Mouse (Mus musculus): ENCODE measurements around the gene Myo9b. TPM values are rescaled to one million over a fixed set of nuclear protein-coding genes. Genes with fewer than 3 reads are reported as not detected.
"Not testable (repeated sequence)": the region's sequence is repeated elsewhere in the genome, so short reads cannot be mapped to it uniquely, and the experiment has no call there.

Gene Myo9b
- total RNA-seq (2014; fragmentation: Nextera tagmentation) (35.5 and 51.5 TPM in 2 replicates), total RNA-seq (2017) (34.8 and 38.6 TPM in 2 replicates)

- ATAC-seq (replicated peaks; ENCODE audit: poor library complexity, severe bottlenecking), result peak; percentile 91
Observed at GRCm38 (mm10) chr8:71272286-71273150, at the start of gene Myo9b, which contains the start of gene Haus8. Gene Myo9b (plus strand): TSS chr8:71272714. Gene Haus8 (minus strand): TSS chr8:71272934.

- peak; percentile 55; the same call in 1 of the 2 replicates for ATAC-seq (replicated peaks; ENCODE audit: poor library complexity, severe bottlenecking)
Observed at GRCm38 (mm10) chr8:71224560-71224959, 48.0 kb upstream of the Myo9b start.

- no peak for ATAC-seq (replicated peaks; ENCODE audit: poor library complexity, severe bottlenecking)
Observed at GRCm38 (mm10) chr8:71242757-71243156, 29.8 kb upstream of the Myo9b start.

GRCm38 (mm10) chr8:71248203-71248602, 24.3 kb upstream of the Myo9b start:
- peak; percentile 83 for ATAC-seq (replicated peaks; ENCODE audit: poor library complexity, severe bottlenecking)

GRCm38 (mm10) chr8:71256545-71257232, 15.8 kb upstream of the Myo9b start:
- ATAC-seq (replicated peaks; ENCODE audit: poor library complexity, severe bottlenecking), result no peak

- ATAC-seq (replicated peaks; ENCODE audit: poor library complexity, severe bottlenecking), result peak; percentile 9; the same call in 1 of the 2 replicates
Observed at GRCm38 (mm10) chr8:71261234-71261633, 11.3 kb upstream of the Myo9b start.

- ATAC-seq (replicated peaks; ENCODE audit: poor library complexity, severe bottlenecking), result no peak
Observed at GRCm38 (mm10) chr8:71267690-71268089, 4.8 kb upstream of the Myo9b start.

GRCm38 (mm10) chr8:71268286-71268685, 4.2 kb upstream of the Myo9b start:
- not testable (repeated sequence) for ATAC-seq (replicated peaks; ENCODE audit: poor library complexity, severe bottlenecking)

- no peak for ATAC-seq (replicated peaks; ENCODE audit: poor library complexity, severe bottlenecking)
Observed at GRCm38 (mm10) chr8:71271630-71272029, 884 bp upstream of the Myo9b start.

GRCm38 (mm10) chr8:71273151-71273510, 617 bp downstream of the Myo9b start:
- peak; percentile 31; the same call in 1 of the 2 replicates for ATAC-seq (replicated peaks; ENCODE audit: poor library complexity, severe bottlenecking)

- ATAC-seq (replicated peaks; ENCODE audit: poor library complexity, severe bottlenecking), result no peak
Observed at GRCm38 (mm10) chr8:71274478-71274877, 2.0 kb downstream of the Myo9b start.

- no peak for ATAC-seq (replicated peaks; ENCODE audit: poor library complexity, severe bottlenecking)
Observed at GRCm38 (mm10) chr8:71276166-71276565, 3.7 kb downstream of the Myo9b start.

- ATAC-seq (replicated peaks; ENCODE audit: poor library complexity, severe bottlenecking), result not testable (repeated sequence)
Observed at GRCm38 (mm10) chr8:71279409-71279808, 6.9 kb downstream of the Myo9b start.

- not testable (repeated sequence) for ATAC-seq (replicated peaks; ENCODE audit: poor library complexity, severe bottlenecking)
Observed at GRCm38 (mm10) chr8:71281731-71282130, 9.2 kb downstream of the Myo9b start.

GRCm38 (mm10) chr8:71282621-71283020, 10.1 kb downstream of the Myo9b start:
- ATAC-seq (replicated peaks; ENCODE audit: poor library complexity, severe bottlenecking), result no peak

- peak; percentile 93 for ATAC-seq (replicated peaks; ENCODE audit: poor library complexity, severe bottlenecking)
Observed at GRCm38 (mm10) chr8:71286223-71286622, 13.7 kb downstream of the Myo9b start.

- 0 out of 2 replicates have a peak, but pooled peaks have one; percentile 14 for ATAC-seq (replicated peaks; ENCODE audit: poor library complexity, severe bottlenecking)
Observed at GRCm38 (mm10) chr8:71288441-71288949, 16.0 kb downstream of the Myo9b start.

GRCm38 (mm10) chr8:71289098-71289497, 16.6 kb downstream of the Myo9b start:
- ATAC-seq (replicated peaks; ENCODE audit: poor library complexity, severe bottlenecking), result peak; percentile 14; the same call in 1 of the 2 replicates

- ATAC-seq (replicated peaks; ENCODE audit: poor library complexity, severe bottlenecking), result no peak
Observed at GRCm38 (mm10) chr8:71290211-71290610, 17.7 kb downstream of the Myo9b start.

- no peak for ATAC-seq (replicated peaks; ENCODE audit: poor library complexity, severe bottlenecking)
Observed at GRCm38 (mm10) chr8:71290911-71291310, 18.4 kb downstream of the Myo9b start.

GRCm38 (mm10) chr8:71291351-71291750, 18.8 kb downstream of the Myo9b start:
- ATAC-seq (replicated peaks; ENCODE audit: poor library complexity, severe bottlenecking), result no peak
